Mouse (Mus musculus): ENCODE results near the gene Stk11ip.

Stk11ip gene

GRCm38 (mm10) chr1:75504256-75505045 lies 16.9 kb upstream of the Stk11ip start:
- DNase-seq (ENCODE audit: low spot score) = no peak

DNA sequence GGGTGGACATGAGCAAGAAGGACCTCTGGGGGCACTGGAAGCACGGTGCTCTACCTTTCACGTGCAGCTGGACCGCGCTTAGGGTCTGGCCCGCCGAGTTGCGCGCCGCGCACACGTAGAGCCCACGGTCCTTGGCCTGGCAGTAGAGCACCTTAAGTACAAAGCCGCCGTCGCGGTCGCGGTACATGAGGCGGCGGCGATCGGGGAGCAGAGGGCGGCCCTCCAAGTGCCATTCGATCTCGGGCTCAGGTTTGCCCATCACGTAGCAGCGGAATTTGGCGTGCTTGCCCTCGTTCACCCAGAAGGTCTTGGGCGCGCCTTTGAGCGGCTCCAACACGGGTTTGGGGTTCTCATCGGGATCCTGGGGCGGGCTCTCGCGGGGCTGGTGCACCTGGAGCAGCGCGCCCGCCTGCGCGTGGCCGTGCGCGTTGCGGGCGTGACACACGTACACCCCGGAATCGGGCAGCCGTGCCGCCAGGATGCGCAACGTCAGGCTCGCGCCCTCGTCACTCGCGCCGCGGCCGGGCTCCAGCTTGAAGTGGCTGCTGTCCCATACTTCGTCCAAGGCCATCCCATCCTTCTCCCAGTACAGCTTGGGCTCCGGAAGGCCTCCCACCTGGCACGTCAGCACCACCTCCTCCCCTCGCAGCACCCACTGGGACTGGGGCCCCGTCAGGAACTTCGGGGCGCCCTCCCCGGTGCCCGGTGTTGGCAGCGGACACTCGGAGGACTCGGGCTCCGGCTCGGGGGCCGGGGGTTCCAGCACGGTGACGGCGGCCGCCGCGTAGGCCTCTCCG lies 16.0 kb upstream of the Stk11ip start:
- no peak for DNase-seq (ENCODE audit: low spot score)

DNA sequence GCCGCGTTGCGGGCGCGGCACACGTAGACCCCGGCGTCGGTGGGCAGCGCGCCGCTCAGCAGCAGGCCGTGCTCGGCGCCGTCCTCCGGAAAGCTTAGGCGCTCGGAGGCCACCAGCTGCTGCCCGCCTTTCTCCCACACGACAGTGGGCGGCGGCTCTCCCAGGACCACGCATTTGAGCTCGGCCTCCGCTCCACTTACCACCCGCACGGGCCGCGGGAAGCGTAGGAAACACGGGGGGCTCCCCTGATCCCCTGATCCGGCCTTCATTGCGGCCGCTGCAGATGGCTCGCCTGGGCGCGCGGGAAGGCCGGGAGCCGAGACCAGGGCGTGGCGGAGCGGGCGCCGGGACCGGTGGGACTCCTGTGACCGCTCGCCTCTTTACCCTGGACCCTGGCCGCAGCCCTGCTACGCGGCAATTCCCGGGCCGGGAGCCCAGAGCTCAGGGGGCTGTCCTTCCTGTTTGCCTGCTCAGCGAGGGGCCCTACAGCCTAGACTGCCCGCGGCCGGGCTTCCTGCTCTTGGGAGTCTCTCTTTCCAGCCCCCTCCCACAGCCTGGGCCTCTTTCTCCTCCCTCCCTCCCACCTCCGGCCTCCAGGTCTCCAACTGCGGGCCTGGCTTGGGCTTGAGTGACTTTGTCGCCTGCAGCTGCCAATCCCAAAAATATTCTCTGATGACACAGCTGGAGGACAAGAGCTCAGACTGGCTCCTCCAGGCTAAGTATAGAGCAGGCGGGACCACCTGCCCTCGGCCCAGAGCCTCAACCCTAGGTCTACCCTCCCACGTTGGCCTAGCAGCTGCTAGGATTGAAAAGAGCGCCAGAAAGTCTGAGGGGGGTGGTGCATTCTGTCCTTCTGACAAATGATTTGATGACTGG lies 15.1 kb upstream of the Stk11ip start, which contains the start of gene Obsl1:
Gene Obsl1, minus strand, starts transcription at position 497 of the 876 bp plus-strand sequence.
- DNase-seq (ENCODE audit: low spot score) = no peak

DNA sequence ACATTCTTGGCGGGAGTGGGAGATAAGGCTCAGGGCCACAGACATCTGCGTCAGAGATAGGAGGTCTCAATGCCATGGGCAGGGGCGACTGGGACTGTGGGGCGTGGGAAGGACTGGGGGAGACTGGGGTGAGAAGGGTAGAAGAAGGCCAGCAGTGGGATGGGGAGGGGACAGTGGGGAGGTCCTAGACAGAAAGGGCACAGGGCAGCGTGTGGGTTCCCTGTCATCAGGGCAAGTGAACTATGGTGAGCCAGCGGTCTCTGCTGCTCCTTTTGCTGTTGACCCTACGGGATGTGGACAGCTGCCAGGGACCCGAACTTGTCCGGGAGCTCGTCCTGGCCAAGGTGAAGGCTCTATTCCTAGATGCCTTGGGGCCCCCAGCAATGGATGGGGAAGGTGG lies 14.3 kb upstream of the Stk11ip start, which contains the start of gene Inha:
Gene Inha, plus strand, starts transcription at position 72 of the 400 bp plus-strand sequence.
- no peak for DNase-seq (ENCODE audit: low spot score)

DNA sequence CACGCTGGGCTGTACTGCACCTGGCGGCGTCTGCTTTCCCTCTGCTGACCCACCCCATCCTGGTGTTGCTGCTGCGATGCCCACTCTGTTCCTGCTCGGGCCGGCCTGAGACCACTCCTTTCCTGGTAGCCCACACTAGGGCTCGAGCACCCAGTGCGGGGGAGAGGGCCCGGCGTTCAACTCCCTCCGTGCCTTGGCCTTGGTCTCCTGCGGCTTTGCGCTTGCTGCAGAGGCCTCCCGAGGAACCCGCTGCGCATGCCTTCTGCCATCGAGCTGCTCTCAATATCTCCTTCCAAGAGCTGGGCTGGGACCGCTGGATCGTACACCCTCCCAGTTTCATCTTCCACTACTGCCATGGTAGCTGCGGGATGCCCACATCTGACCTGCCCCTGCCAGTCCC lies 11.7 kb upstream of the Stk11ip start:
- no peak for DNase-seq (ENCODE audit: low spot score)

DNA sequence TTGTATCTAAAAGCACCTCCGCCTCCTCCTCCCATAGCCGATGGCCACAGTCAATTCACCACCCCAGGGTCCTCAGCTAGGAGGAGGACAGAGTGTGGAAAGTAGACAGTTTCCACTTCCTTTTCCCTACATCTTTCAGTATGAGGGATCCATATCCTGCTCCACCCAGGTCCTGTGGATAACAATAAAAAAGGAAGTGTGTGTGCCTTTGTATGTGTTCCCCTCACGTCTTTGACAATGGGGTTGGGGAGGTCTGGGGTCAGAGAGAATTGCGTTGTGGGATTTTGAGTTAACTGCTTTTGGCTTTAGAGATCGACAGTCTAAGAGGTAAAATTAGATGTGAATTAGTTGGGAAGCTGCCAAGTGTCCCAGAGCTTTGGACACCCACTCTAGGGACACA lies 11.2 kb upstream of the Stk11ip start:
- DNase-seq (ENCODE audit: low spot score) = no peak

DNA sequence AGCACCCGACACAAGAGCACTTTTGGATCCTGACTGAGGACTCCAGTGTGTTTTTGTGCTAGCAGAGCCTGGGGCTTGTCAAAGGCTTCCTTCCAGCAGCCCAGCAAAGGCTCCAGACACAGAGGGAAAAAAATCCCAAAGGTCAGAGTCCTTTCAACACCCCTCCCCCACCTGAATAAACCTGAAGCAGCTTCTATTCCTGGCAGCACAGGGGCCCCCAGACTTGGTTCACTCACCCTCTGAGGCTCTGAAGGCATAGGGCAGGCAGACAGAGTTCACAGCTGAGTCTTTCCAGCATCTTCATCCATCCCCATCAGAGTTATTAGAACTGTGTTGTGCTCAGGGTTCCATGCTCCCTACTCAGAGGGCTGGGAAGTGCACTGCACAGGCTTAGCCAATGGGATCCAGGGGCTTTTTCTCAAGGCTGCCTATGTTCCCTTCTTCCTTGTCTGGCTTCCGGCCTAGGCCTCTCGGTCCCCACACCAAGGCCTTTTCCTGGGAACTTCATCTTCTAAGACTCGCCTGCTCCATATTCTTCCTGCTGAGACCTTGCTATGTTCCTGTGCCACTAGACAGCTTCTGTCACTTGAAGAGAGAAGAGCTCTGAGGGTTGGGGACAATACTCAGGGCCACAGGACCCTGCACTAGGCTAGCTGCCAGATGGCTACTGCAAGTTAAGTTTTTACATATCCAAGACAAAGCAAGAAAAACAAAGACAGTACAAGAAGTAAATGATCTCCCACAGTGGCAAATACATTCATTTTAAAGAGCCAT lies 9.7 kb upstream of the Stk11ip start:
- DNase-seq (ENCODE audit: low spot score) = no peak

GRCm38 (mm10) chr1:75512550-75512949 lies 8.8 kb upstream of the Stk11ip start:
- DNase-seq (ENCODE audit: low spot score) = no peak

DNA sequence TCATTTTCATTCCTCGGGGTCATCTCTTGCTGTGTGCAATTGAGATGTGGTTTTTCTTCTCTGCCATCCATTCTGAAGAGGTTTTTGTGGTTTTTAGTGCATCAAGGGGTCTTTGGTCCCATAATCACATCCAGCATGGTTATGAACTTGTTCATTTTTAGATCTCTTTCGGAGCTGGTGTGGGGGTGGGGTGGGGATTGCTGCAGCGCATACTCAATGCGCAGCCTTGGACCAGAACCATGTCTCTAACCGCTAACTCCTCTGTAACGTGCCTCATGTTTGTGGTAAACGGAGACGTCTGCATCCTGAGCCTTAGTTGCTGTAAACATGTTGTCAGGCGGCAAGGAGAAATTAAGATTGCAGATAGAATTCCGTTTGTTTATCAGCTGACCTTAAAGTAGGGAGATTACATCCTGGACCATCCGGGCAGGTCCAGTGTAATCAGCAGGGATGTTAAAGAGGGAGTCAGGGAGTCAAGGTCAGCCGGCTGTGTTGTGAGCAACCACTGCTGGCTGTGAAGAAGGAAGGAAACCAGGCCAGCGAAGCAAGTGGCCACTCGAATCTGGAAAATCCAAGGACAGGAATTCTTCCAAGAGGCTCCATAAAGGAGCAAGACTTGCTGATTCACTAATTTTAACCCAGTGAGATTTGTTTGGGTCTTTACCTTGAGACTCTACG lies 4.5 kb upstream of the Stk11ip start:
- DNase-seq (ENCODE audit: low spot score) = no peak

DNA sequence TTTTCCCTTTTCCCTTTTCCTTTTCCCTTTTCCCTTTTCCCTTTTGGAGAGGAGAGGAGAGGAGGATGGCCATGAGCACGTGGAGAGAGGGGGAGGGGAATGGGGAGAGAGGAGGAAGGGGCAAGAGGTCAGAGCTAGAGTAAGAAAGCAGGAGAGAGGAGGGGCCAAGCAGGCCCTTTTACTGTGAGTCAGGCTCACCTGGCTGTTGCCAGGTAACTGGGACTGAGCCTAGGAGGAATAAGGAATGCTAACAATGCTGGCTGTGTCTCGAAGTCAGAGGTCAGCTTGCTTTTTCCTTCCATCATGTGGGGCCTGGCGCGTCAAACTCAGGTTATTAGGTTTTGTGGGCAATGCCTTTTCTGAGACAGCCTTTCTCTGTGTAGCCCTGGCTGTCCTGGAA lies 3.3 kb upstream of the Stk11ip start:
- DNase-seq (ENCODE audit: low spot score) = no peak

- DNase-seq (ENCODE audit: low spot score) = no peak
These were observed 2.9 kb upstream of the Stk11ip start for GRCm38 (mm10) chr1:75518427-75518826.

DNA sequence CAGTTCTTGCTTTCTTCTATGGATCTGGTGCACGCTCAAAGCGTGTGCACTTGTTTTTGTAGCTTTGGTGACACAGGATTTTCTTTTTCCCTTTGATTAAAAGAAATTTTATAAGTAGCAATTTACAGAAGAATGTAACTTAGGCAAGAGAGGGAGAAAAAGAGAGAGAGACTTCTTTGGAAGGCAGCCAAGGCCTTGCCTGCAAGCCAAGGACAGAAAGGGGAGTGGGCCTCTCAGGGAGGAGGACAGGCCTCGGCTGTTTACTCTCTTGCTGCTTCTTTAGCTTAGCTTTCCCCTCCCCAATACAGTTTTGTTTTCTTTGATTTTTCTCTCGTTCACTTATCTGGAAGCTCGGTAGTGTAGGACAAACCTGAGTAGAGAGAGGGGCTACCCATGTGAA lies 1.8 kb upstream of the Stk11ip start:
- DNase-seq (ENCODE audit: low spot score) = no peak

DNA sequence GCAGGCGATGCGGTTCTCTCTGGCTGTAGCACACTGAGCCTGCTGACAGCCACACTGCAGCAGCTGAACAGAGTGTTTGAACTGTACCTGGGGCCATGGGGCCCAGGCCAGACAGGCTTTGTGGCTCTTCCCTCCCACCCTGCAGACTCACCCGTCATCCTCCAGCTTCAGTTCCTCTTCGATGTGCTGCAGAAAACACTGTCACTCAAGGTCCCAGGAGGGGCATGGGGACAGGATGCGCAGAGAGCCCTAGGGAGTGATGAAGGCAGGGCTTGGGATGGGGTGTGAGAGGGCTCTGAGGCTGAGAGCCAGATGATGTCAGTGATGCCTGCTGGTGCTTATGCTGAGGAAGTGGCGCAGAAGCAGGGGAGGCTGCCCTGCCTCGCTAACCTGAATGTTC lies 3.4 kb downstream of the Stk11ip start:
- peak; percentile 30 for DNase-seq (ENCODE audit: low spot score)

DNA sequence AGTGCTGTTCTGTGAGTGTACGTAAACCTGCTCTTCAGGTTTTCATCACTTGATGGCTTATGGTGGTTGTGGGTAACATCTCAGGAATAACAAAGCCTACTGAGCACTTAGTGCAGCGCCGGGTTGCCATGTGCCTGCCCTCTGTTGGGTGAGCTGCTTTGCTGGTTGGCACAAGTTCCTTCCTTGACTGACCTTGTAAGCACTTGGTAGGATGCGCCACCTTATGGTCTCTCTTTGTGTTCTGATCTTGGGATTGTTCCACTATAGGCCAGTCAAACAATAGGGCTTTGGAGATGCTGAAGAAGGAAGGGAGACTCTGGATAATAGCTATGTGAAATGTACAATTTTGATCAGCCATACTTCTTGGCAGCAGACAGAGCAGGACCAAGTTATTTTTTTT lies 9.2 kb downstream of the Stk11ip start:
- no peak for DNase-seq (ENCODE audit: low spot score)

GRCm38 (mm10) chr1:75532280-75533172 lies 11.2 kb downstream of the Stk11ip start:
- DNase-seq (ENCODE audit: low spot score) = no peak

DNA sequence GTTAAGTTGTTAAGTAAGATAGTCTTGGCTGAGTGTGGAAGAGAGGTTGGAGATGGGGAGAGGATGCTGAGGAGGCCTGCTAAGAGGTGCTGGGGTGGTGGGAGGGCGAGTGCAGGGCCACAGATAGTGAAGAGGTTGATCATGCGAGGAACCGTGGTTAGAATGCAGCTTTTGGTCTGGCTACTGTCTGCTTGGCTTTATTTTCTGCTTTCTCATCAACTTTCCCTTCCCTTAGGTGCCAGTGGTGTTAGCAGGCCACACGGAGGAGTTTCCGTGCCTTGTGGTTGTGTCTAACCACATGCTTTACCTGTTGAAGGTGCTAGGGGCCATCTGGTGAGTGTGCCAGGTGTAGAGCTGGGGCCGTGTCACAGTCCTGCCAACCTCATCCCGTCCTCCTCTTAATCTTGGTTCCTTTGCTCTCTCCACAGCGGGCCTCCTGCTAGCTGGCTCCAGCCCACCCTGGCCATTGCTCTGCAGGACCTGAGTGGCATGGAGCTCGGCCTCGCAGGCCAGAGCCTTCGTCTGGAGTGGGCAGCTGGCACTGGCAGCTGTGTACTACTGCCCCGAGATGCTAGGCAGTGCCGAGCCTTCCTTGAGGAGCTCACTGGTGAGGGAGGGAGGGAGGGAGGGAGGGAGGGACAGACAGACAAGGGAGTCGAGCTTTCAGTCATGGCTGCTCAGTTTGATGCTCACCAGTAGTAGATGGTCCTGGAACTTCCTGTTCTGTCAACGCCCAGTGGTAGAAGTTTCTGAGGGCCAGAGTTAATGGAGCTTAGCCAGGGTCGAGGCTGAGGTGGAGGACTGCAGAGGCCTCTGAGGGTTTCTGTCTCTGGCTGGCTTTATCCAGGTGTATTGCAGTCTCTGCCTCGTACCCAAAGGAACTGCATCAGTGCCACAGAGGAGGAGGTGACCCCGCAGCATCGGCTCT lies 12.3 kb downstream of the Stk11ip start:
- DNase-seq (ENCODE audit: low spot score) = no peak

- DNase-seq (ENCODE audit: low spot score) = no peak
These were observed 16.3 kb downstream of the Stk11ip start for GRCm38 (mm10) chr1:75537587-75537986.

- no peak for DNase-seq (ENCODE audit: low spot score)
These were observed 17.4 kb downstream of the Stk11ip start for GRCm38 (mm10) chr1:75538597-75539190.
